ENCODE assay signal across 8 mouse cellular contexts in genomic region chr6:135144516-135144915, GRCm38 (mm10). TPM values are rescaled to one million over a fixed set of nuclear protein-coding genes. Genes with fewer than 3 reads are reported as not detected.
DNase-seq lines count a peak whose midpoint lies in the region; ATAC-seq lines count a peak whose summit lies in the region.

No protein-coding gene starts in this region.

- DNase-seq in adrenal gland, postnatal 10 days, result peak; percentile 29
- no peak for DNase-seq in adrenal gland, adult 18-20 months (ENCODE audit: low spot score in 2 of 2)
- peak; percentile 43 to 48 for DNase-seq in kidney, postnatal 4 days
- DNase-seq in kidney, adult 11 months, result no peak
- DNase-seq in Muller cell, postnatal 12 days (ENCODE audit: inconsistent ontology term), result peak; percentile 45
- DNase-seq in forelimb bud, embryonic 11.5 days (ENCODE audit: low read depth, low spot score), result peak; percentile 37
- no peak for DNase-seq in spleen, postnatal 36 days (ENCODE audit: low spot score in 2 of 2)

- peak; percentile 65 for ATAC-seq in megakaryocyte-erythroid progenitor cell, adult 5-6 weeks (replicated peaks; ENCODE audit: low FRiP score, low TSS enrichment, poor library complexity, severe bottlenecking)

RNA-seq across cellular contexts. Expression of gene Gprc5d, which starts 26.4 kb away (rescaled TPM):
- not detected for total RNA-seq in adrenal gland, postnatal 10 days (2021)
- total RNA-seq in adrenal gland, adult 18-20 months (2021), result not detected
- total RNA-seq in megakaryocyte-erythroid progenitor cell, adult 5-6 weeks (2014; fragmentation: Nextera tagmentation), result not detected in 2 replicates
- not detected in 2 replicates for total RNA-seq in megakaryocyte-erythroid progenitor cell, adult 5-6 weeks (2017)

RNA-seq across cellular contexts. Expression of gene Fam234b, which starts 53.3 kb away (rescaled TPM):
- 10 to 100 TPM; 25.9 to 29.4 TPM for total RNA-seq in adrenal gland, postnatal 10 days (2021)
- 10 to 100 TPM; 14.7 to 16.9 TPM for total RNA-seq in adrenal gland, adult 18-20 months (2021)
- 57.4 and 66.3 TPM in 2 replicates for total RNA-seq in megakaryocyte-erythroid progenitor cell, adult 5-6 weeks (2014; fragmentation: Nextera tagmentation)
- total RNA-seq in megakaryocyte-erythroid progenitor cell, adult 5-6 weeks (2017), result 32.6 and 51.1 TPM in 2 replicates

RNA-seq across cellular contexts. Expression of gene Hebp1, which starts 53.3 kb away (rescaled TPM):
- 10 to 100 TPM; 47.4 to 58.4 TPM for total RNA-seq in adrenal gland, postnatal 10 days (2021)
- total RNA-seq in adrenal gland, adult 18-20 months (2021), result 10 to 100 TPM; 17.3 to 46.7 TPM
- 109 and 112 TPM in 2 replicates for total RNA-seq in megakaryocyte-erythroid progenitor cell, adult 5-6 weeks (2014; fragmentation: Nextera tagmentation)
- total RNA-seq in megakaryocyte-erythroid progenitor cell, adult 5-6 weeks (2017), result 109 and 149 TPM in 2 replicates

Comparison
In these comparisons a context has a peak if more than half of its experiments do, and no peak if none do; other contexts are left out.
1. DNase-seq: peak in adrenal gland, postnatal 10 days (single experiment), kidney, postnatal 4 days (2 of 2), Muller cell, postnatal 12 days (single experiment) and forelimb bud, embryonic 11.5 days (single experiment); none in adrenal gland, adult 18-20 months (0 of 2), kidney, adult 11 months (single experiment) and spleen, postnatal 36 days (0 of 2).